Mouse (Mus musculus) gastrocnemius, postnatal 4 days (tissue): ENCODE measurements around the gene 1600014C10Rik. TPM values are rescaled to one million over a fixed set of nuclear protein-coding genes. Genes with fewer than 3 reads are reported as not detected.

Experiments used
- DNase-seq, 2 experiments: peaks; one replicate each; pipeline ENCODE4 v3.0.0; 2021 to 2022; ENCODE audit warnings: low spot score in 2 of 2, mixed read lengths in 2 of 2
- long read RNA-seq, 2 experiments: library from polyadenylated mRNA; stranded (forward); transcript quantifications; one replicate each; pipeline ENCODE4 v2.0.0; 2021
- total RNA-seq, 2 experiments: library from RNA; stranded (reverse); gene quantifications; 2 replicates each; pipeline ENCODE4 v1.2.3; 2021

The 1600014C10Rik gene
- total RNA-seq = 10 to 100 TPM; 12.2 to 14.0 TPM
- long read RNA-seq, experiment 1, transcript 1600014C10Rik-205 (3 exons, 3,283 nt) = major isoform, 17 of 24 reads
- long read RNA-seq, experiment 1, partial matches to known transcripts = 0 of 24 reads
- long read RNA-seq, experiment 1, other reads (novel, unspliced or antisense) = 2 of 24 reads
- long read RNA-seq, experiment 2, transcript 1600014C10Rik-204 (3 exons, 3,341 nt) = minor isoform, 7 of 36 reads
- long read RNA-seq, experiment 2, transcript 1600014C10Rik-205 (3 exons, 3,283 nt) = major isoform, 24 of 36 reads
- long read RNA-seq, experiment 2, partial matches to known transcripts = 0 of 36 reads
- long read RNA-seq, experiment 2, other reads (novel, unspliced or antisense) = 1 of 36 reads

- DNase-seq = peak in 1 of 2 experiments; percentile 31
Measured at GRCm38 (mm10) chr7:38182962-38183687, at the start of gene 1600014C10Rik. 1600014C10Rik (plus strand) TSS chr7:38183217.

GRCm38 (mm10) chr7:38134471-38134870 is 48.5 kb upstream of the 1600014C10Rik start:
- DNase-seq = no peak

GRCm38 (mm10) chr7:38140324-38140723 is 42.7 kb upstream of the 1600014C10Rik start:
- no peak for DNase-seq

GRCm38 (mm10) chr7:38141747-38142545 is 41.1 kb upstream of the 1600014C10Rik start:
- peak; percentile 76 to 85 for DNase-seq

GRCm38 (mm10) chr7:38147477-38147876 is 35.5 kb upstream of the 1600014C10Rik start:
- DNase-seq = no peak

GRCm38 (mm10) chr7:38151706-38152312 is 31.2 kb upstream of the 1600014C10Rik start:
- no peak for DNase-seq

- no peak for DNase-seq
Measured at GRCm38 (mm10) chr7:38152571-38152970, 30.4 kb upstream of the 1600014C10Rik start.

GRCm38 (mm10) chr7:38155829-38156228 is 27.2 kb upstream of the 1600014C10Rik start:
- DNase-seq = no peak

- no peak for DNase-seq
Measured at GRCm38 (mm10) chr7:38158764-38159458, 24.1 kb upstream of the 1600014C10Rik start.

- DNase-seq = no peak
Measured at GRCm38 (mm10) chr7:38161438-38161837, 21.6 kb upstream of the 1600014C10Rik start.

GRCm38 (mm10) chr7:38163433-38164050 is 19.5 kb upstream of the 1600014C10Rik start:
- no peak for DNase-seq

GRCm38 (mm10) chr7:38166930-38167645 is 15.9 kb upstream of the 1600014C10Rik start:
- no peak for DNase-seq

GRCm38 (mm10) chr7:38167724-38168141 is 15.3 kb upstream of the 1600014C10Rik start:
- DNase-seq = peak in 1 of 2 experiments; percentile 38

- no peak for DNase-seq
Measured at GRCm38 (mm10) chr7:38173871-38174270, 9.1 kb upstream of the 1600014C10Rik start.

GRCm38 (mm10) chr7:38174321-38175148 is 8.5 kb upstream of the 1600014C10Rik start:
- DNase-seq = no peak

- no peak for DNase-seq
Measured at GRCm38 (mm10) chr7:38176056-38176455, 7.0 kb upstream of the 1600014C10Rik start.

GRCm38 (mm10) chr7:38179896-38180295 is 3.1 kb upstream of the 1600014C10Rik start:
- DNase-seq = no peak

- DNase-seq = no peak
Measured at GRCm38 (mm10) chr7:38181366-38181765, 1.7 kb upstream of the 1600014C10Rik start.
